Mouse (Mus musculus): ENCODE data around the gene Rasgrf1. TPM values are rescaled to one million over a fixed set of nuclear protein-coding genes. Genes with fewer than 3 reads are reported as not detected.
A peak's percentile ranks its signal among the peaks of the same experiment; 100 is the strongest.
"Not testable (repeated sequence)": the region's sequence is repeated elsewhere in the genome, so short reads cannot be mapped to it uniquely, and the experiment has no call there.

Gene Rasgrf1
- polyA plus RNA-seq, 1 experiment: not detected

DNA sequence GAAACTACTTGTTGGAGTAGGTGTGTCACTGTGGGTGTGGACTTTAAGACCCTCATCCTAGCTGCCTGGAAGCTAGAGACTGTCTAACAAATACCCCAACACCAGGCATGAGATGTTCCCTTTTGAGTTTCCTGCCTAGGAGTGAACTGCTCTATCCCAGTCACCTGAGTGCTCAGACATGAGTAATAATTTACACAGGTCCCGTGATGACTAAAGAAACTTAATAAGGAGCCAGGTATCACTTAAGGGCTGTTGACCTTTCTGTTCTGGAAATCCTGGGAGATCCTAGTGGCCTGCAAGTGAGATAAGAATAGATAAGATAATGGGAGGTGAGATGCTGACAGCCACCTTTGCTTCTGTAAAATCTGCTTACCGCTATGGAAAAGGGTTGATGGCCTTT is 131.2 kb downstream of the Rasgrf1 start:
- Histone ChIP-seq H3K27me3 (ENCODE audit: control insufficient read depth, insufficient read depth, insufficient read length) (no peaks in the 10 kb centered on the region), H3ac (ENCODE audit: control insufficient read depth, insufficient read length, low read depth) (no peak overlapping the region), H3K4me3 (ENCODE audit: insufficient read depth, poor library complexity, severe bottlenecking) (no peak overlapping the region), H3K79me2 (ENCODE audit: control insufficient read depth, insufficient read depth) (no peaks in the 10 kb centered on the region), H3K79me3 (ENCODE audit: low read depth) (no peaks in the 10 kb centered on the region), H3K36me3 (ENCODE audit: control insufficient read depth, insufficient read depth) (no peaks in the 10 kb centered on the region)
- no peak for TF ChIP-seq FOSL1 (IDR thresholded peaks at IDR 0.05; ENCODE audit: insufficient read depth, low read length, poor library complexity, severe bottlenecking)
- TF ChIP-seq USF1 (IDR thresholded peaks at IDR 0.05; ENCODE audit: low read depth): no peak
- TF ChIP-seq CTCF (IDR thresholded peaks at IDR 0.05; ENCODE audit: control insufficient read depth, insufficient read depth, insufficient read length): no peak
- no peak for TF ChIP-seq MYOG (IDR thresholded peaks at IDR 0.05; ENCODE audit: control insufficient read depth, extremely low read depth, insufficient read length)
- TF ChIP-seq MAX (IDR thresholded peaks at IDR 0.05): no peak

DNA sequence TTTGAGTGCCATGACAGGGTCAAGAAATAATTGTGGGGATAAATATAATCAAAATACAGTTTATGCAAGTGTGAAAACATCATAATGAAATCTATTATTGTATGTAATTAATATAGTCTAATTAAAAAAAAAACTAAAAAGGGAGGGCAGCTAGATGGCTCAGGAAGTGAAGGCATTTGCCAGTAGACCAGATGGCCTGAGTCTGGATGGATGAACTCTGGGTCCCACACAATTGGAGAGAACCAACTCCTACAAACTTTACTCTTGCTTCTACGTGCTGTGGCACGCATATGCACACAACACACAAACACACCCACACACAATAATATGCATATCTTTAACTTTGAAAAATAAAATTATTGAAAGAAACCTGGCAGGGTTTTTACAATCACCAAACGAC is 131.8 kb downstream of the Rasgrf1 start:
- H3K36me3 ChIP-seq (ENCODE audit: control insufficient read depth, insufficient read depth): no peaks in the 10 kb centered on the region
- no peak overlapping the region for H3K4me3 ChIP-seq (ENCODE audit: insufficient read depth, poor library complexity, severe bottlenecking)
- no peaks in the 10 kb centered on the region for H3K79me2 ChIP-seq (ENCODE audit: control insufficient read depth, insufficient read depth)
- H3ac ChIP-seq (ENCODE audit: control insufficient read depth, insufficient read length, low read depth): no peak overlapping the region
- no peaks in the 10 kb centered on the region for H3K27me3 ChIP-seq (ENCODE audit: control insufficient read depth, insufficient read depth, insufficient read length)
- TF ChIP-seq USF1 (IDR thresholded peaks at IDR 0.05; ENCODE audit: low read depth) (no peak), CTCF (IDR thresholded peaks at IDR 0.05; ENCODE audit: control insufficient read depth, insufficient read depth, insufficient read length) (no peak), MYOG (IDR thresholded peaks at IDR 0.05; ENCODE audit: control insufficient read depth, extremely low read depth, insufficient read length) (no peak), MYOD1 (IDR thresholded peaks at IDR 0.05; ENCODE audit: control insufficient read depth, insufficient read length, low read depth) (no peak), MAX (IDR thresholded peaks at IDR 0.05) (no peak), CEBPB (IDR thresholded peaks at IDR 0.05; ENCODE audit: low read depth) (no peak), FOSL1 (IDR thresholded peaks at IDR 0.05; ENCODE audit: insufficient read depth, low read length, poor library complexity, severe bottlenecking) (no peak)
- no peaks in the 10 kb centered on the region for H3K79me3 ChIP-seq (ENCODE audit: low read depth)

DNA sequence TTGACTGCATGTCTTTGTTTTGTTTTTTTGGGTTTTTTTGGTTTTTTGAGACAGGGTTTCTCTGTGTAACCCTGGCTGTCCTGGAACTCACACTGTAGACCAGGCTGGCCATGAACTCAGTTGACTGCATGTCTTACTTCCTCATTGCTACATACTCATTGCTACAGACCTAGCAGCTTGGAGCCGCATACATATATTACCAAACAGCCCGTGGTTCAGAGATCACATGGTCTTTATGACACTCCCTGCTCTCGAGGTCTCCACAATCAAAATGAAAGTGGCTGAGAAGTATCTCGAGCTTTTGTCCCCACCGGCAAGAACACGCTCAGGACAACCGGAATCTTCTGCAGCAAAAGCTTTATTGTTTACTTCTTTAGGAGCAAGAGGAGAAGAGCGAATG is 133.2 kb downstream of the Rasgrf1 start:
- H3K36me3 ChIP-seq (ENCODE audit: control insufficient read depth, insufficient read depth); H3ac ChIP-seq (ENCODE audit: control insufficient read depth, insufficient read length, low read depth); H3K27me3 ChIP-seq (ENCODE audit: control insufficient read depth, insufficient read depth, insufficient read length); H3K79me2 ChIP-seq (ENCODE audit: control insufficient read depth, insufficient read depth); H3K4me3 ChIP-seq (ENCODE audit: insufficient read depth, poor library complexity, severe bottlenecking); H3K79me3 ChIP-seq (ENCODE audit: low read depth): not testable (repeated sequence)

DNA sequence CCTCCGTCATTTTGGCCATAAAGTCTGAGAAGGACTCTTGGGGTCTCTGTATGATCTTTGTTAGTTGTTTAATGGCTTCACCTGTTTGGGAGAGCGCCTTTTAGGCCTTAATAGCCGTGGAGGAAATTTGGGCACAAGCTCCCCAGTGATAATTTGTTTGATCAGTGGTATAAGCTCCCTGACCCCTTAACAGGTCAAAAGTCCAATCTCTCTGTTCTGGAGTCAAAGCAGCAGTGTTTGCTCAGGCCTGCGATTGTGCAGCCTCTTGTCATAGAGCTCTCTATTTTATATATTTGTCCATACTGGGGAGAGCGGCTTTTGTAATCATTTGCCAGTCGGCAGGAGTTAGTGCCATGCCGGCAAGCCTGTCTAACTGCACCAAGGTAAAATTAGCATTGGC is 135.5 kb downstream of the Rasgrf1 start:
- H3K4me3 ChIP-seq (ENCODE audit: insufficient read depth, poor library complexity, severe bottlenecking): no peak overlapping the region
- TF ChIP-seq MAX (IDR thresholded peaks at IDR 0.05): no peak
- TF ChIP-seq CEBPB (IDR thresholded peaks at IDR 0.05; ENCODE audit: low read depth): no peak
- TF ChIP-seq USF1 (IDR thresholded peaks at IDR 0.05; ENCODE audit: low read depth): no peak
- no peak for TF ChIP-seq CTCF (IDR thresholded peaks at IDR 0.05; ENCODE audit: control insufficient read depth, insufficient read depth, insufficient read length)
- no peak for TF ChIP-seq MYOG (IDR thresholded peaks at IDR 0.05; ENCODE audit: control insufficient read depth, extremely low read depth, insufficient read length)

DNA sequence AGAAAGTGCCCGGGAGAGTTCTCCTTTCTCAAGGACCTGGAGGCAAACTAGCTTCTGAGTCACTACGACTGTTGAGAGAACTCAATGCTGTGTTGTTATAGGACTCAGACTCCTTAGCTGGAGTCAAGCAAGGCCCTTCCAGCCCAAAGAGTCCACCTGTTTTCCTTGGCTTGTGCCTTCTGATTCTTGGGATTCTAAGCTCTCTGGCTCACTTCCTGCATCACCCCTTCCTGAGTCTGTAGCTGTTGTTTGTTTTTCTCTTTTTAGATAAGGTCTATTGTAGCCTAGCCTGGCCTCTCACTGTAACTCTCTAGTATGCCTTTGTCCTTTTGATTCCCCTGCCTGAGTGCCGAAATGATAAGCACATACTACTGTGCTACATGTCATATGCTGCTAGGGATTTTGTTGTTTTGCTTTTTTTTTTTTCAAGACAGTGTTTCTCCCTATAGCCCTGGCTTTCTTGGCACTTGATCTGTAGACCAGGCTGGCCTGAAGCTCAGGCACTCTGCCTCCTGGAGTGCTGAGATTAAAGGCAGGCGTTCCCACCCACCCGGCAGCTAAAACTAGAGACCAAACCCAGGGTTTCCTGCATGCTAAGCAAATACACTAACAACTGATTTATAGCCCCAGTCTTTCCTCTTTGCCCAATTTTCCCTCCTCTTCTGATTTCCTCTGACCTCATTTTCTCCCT is 138.4 kb downstream of the Rasgrf1 start:
- H3K79me2 ChIP-seq (ENCODE audit: control insufficient read depth, insufficient read depth): no peaks in the 10 kb centered on the region
- TF ChIP-seq CTCF (IDR thresholded peaks at IDR 0.05; ENCODE audit: control insufficient read depth, insufficient read depth, insufficient read length) (no peak), MYOG (IDR thresholded peaks at IDR 0.05; ENCODE audit: control insufficient read depth, extremely low read depth, insufficient read length) (no peak)
- H3K27me3 ChIP-seq (ENCODE audit: control insufficient read depth, insufficient read depth, insufficient read length): no peaks in the 10 kb centered on the region
- H3K4me3 ChIP-seq (ENCODE audit: insufficient read depth, poor library complexity, severe bottlenecking): no peak overlapping the region
- H3K36me3 ChIP-seq (ENCODE audit: control insufficient read depth, insufficient read depth): no peaks in the 10 kb centered on the region
- no peak overlapping the region for H3ac ChIP-seq (ENCODE audit: control insufficient read depth, insufficient read length, low read depth)
- no peaks in the 10 kb centered on the region for H3K79me3 ChIP-seq (ENCODE audit: low read depth)

More for the DNA sequence above, 135.5 kb downstream of the Rasgrf1 start:
- no peaks in the 10 kb centered on the region for H3K79me3 ChIP-seq (ENCODE audit: low read depth)
- H3K27me3 ChIP-seq (ENCODE audit: control insufficient read depth, insufficient read depth, insufficient read length): no peaks in the 10 kb centered on the region
- H3K79me2 ChIP-seq (ENCODE audit: control insufficient read depth, insufficient read depth): no peaks in the 10 kb centered on the region
- no peak overlapping the region for H3ac ChIP-seq (ENCODE audit: control insufficient read depth, insufficient read length, low read depth)
- H3K36me3 ChIP-seq (ENCODE audit: control insufficient read depth, insufficient read depth): no peaks in the 10 kb centered on the region

DNA sequence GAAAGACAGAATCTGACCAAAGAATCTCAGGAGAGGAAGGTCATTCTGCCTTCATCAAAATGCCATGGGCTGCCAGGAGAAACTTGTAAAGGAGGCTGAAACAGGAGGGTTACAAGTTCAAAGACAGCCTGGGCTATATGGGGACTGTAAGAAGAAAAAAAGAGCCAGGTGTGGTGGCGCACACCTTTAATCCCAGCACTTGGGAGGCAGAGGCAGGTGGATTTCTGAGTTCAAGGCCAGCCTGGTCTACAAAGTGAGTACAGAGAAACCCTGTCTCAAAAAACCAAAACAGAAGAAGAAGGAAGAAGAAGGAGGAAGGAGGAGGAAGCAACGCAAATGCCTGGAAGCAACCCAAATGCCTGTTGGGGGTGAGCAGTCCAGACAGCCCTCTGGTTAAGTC is 144.1 kb downstream of the Rasgrf1 start, which contains the start of gene Ctsh:
Gene Ctsh, plus strand, starts transcription at position 301 of the 400 bp plus-strand sequence.
- Histone ChIP-seq H3K79me3 (ENCODE audit: low read depth) (no peaks in the 10 kb centered on the region), H3K27me3 (ENCODE audit: control insufficient read depth, insufficient read depth, insufficient read length) (no peaks in the 10 kb centered on the region), H3ac (ENCODE audit: control insufficient read depth, insufficient read length, low read depth) (peak within 1 kb of the TSS; percentile 45), H3K79me2 (ENCODE audit: control insufficient read depth, insufficient read depth) (no peaks in the 10 kb centered on the region), H3K36me3 (ENCODE audit: control insufficient read depth, insufficient read depth) (no peaks in the 10 kb centered on the region), H3K4me3 (ENCODE audit: insufficient read depth, poor library complexity, severe bottlenecking) (no peak within 1 kb of the TSS)
- no peak for TF ChIP-seq CEBPB (IDR thresholded peaks at IDR 0.05; ENCODE audit: low read depth)
- no peak for TF ChIP-seq MYOD1 (IDR thresholded peaks at IDR 0.05; ENCODE audit: control insufficient read depth, insufficient read length, low read depth)
- no peak for TF ChIP-seq CTCF (IDR thresholded peaks at IDR 0.05; ENCODE audit: control insufficient read depth, insufficient read depth, insufficient read length)
- no peak for TF ChIP-seq USF1 (IDR thresholded peaks at IDR 0.05; ENCODE audit: low read depth)
- no peak for TF ChIP-seq MAX (IDR thresholded peaks at IDR 0.05)
- no peak for TF ChIP-seq FOSL1 (IDR thresholded peaks at IDR 0.05; ENCODE audit: insufficient read depth, low read length, poor library complexity, severe bottlenecking)
- no peak for TF ChIP-seq MYOG (IDR thresholded peaks at IDR 0.05; ENCODE audit: control insufficient read depth, extremely low read depth, insufficient read length)
